Mouse (Mus musculus): ENCODE data around the gene Grcc10.

The Grcc10 gene

GRCm38 (mm10) chr6:124756652-124757350, 15.6 kb upstream of the Grcc10 start:
- WGBS, result under 1% methylated on average over 51 of the region's 54 CpGs

GRCm38 (mm10) chr6:124755831-124756595, 14.8 kb upstream of the Grcc10 start, which contains the start of the genes Gm45234 and Atn1:
Gm45234 (minus strand) TSS chr6:124756021.
Atn1 (minus strand) TSS chr6:124756524.
- 1% methylated on average over 77 of the region's 100 CpGs for WGBS

GRCm38 (mm10) chr6:124755306-124755705, 14.1 kb upstream of the Grcc10 start:
- WGBS, result 10% methylated on average over 3 of the region's 3 CpGs

GRCm38 (mm10) chr6:124753861-124754260, 12.7 kb upstream of the Grcc10 start:
- WGBS, result 82% methylated on average over 2 of the region's 2 CpGs

GRCm38 (mm10) chr6:124750405-124750804, 9.2 kb upstream of the Grcc10 start:
- WGBS, result 69% methylated on average over 8 of the region's 8 CpGs

GRCm38 (mm10) chr6:124746654-124747632, 5.8 kb upstream of the Grcc10 start:
- 72% methylated on average over 7 of the region's 7 CpGs for WGBS

GRCm38 (mm10) chr6:124746296-124746605, 5.1 kb upstream of the Grcc10 start:
- 12% methylated on average over 8 of the region's 8 CpGs for WGBS

GRCm38 (mm10) chr6:124745490-124746295, 4.5 kb upstream of the Grcc10 start:
- 2% methylated on average over 82 of the region's 85 CpGs for WGBS

- WGBS, result 57% methylated on average over 26 of the region's 26 CpGs
Measured at GRCm38 (mm10) chr6:124744755-124745321, 3.7 kb upstream of the Grcc10 start.

GRCm38 (mm10) chr6:124743647-124744046, 2.5 kb upstream of the Grcc10 start:
- WGBS, result 89% methylated on average over 8 of the region's 8 CpGs

GRCm38 (mm10) chr6:124742839-124743514, 1.8 kb upstream of the Grcc10 start:
- WGBS, result 89% methylated on average over 15 of the region's 15 CpGs

GRCm38 (mm10) chr6:124741842-124742241, 668 bp upstream of the Grcc10 start:
- WGBS, result 68% methylated on average over 3 of the region's 3 CpGs

- WGBS, result under 1% methylated on average over 29 of the region's 29 CpGs
Measured at GRCm38 (mm10) chr6:124740211-124740887, 825 bp downstream of the Grcc10 start.

- WGBS, result 74% methylated on average over 10 of the region's 10 CpGs
Measured at GRCm38 (mm10) chr6:124739231-124739796, 1.9 kb downstream of the Grcc10 start.

- 49% methylated on average over 15 of the region's 15 CpGs for WGBS
Measured at GRCm38 (mm10) chr6:124738511-124739023, 2.6 kb downstream of the Grcc10 start, which contains the start of gene Ptpn6. Ptpn6 (minus strand) TSS chr6:124738714.

GRCm38 (mm10) chr6:124737040-124737439, 4.1 kb downstream of the Grcc10 start:
- WGBS, result 67% methylated on average over 11 of the region's 11 CpGs

GRCm38 (mm10) chr6:124734417-124734816, 6.8 kb downstream of the Grcc10 start:
- WGBS, result 94% methylated on average over 3 of the region's 3 CpGs

- WGBS, result 76% methylated on average over 19 of the region's 19 CpGs
Measured at GRCm38 (mm10) chr6:124732476-124733370, 8.5 kb downstream of the Grcc10 start.

All from cerebral cortex, adult 2 months (tissue).